Mouse (Mus musculus): ENCODE data around the gene Cbx7. TPM values are rescaled to one million over a fixed set of nuclear protein-coding genes. Genes with fewer than 3 reads are reported as not detected.

Gene Cbx7
- polyA plus RNA-seq, 1 experiment from 2014 or later = 1.5 TPM

DNA sequence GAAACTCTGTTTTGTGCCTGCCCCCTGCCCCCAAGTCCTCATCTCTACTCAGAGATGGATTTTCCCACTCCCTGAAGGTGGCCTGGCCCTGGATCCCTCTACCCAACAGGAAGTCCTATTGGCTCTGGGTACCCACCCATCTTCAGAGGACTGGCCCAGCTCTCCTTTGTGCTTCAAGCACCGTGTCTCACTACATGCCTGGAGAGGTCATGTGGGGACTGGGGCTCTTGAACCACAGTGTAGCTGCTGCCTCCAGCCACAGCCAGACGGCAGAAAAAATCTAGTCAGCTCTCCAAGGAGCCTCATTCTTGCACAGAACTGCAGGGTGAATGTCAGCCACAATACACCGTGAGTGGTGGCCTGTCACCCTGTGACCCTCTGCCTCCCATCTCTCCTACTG lies 27.1 kb upstream of the Cbx7 start:
- H3K4me3 ChIP-seq = no peak overlapping the region
- H3K9ac ChIP-seq = no peak overlapping the region
- H3K27ac ChIP-seq (replicated peaks) = no peak overlapping the region
- H3K4me2 ChIP-seq = no peak overlapping the region
- H3K27me3 ChIP-seq (replicated peaks) = peaks cover 10% of the 10 kb centered on the region
- no peak for ATAC-seq (ENCODE audit: extremely low read depth, insufficient number of reproducible peaks, low FRiP score, low TSS enrichment)
- no peaks in the 10 kb centered on the region for H3K9me3 ChIP-seq
- 36% methylated on average over 3 of the region's 3 CpGs for WGBS
- H3K36me3 ChIP-seq = 0 out of 2 replicates have a peak, but pooled peaks cover 5% of the 10 kb centered on the region
- peaks cover 16% of the 10 kb centered on the region for H3K4me1 ChIP-seq

DNA sequence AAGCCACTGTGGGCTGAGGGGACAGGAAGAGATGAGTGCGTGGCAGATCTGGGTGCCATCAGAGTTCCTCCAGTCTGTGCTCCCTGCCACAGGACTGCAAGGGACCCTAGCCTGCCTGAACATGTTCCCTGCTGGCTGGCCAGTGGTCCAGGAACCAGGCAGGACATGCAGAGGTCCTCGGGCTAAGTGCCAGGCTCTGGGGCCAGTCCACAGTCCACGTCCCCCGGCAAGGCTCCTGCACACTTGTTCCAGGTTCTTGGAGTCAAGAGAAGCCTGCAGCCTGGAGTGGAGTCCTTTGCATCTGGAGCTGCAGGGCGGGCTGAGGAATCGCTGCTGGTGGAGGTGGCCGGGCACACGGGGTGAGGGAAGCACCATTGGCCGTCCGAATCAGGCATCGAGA lies 25.9 kb upstream of the Cbx7 start:
- no peak overlapping the region for H3K4me2 ChIP-seq
- ATAC-seq (ENCODE audit: extremely low read depth, insufficient number of reproducible peaks, low FRiP score, low TSS enrichment) = no peak
- WGBS = 88% methylated on average over 11 of the region's 11 CpGs

GRCm38 (mm10) chr15:79995552-79995951 lies 24.6 kb upstream of the Cbx7 start:
- 88% methylated on average over 7 of the region's 7 CpGs for WGBS
- ATAC-seq (ENCODE audit: extremely low read depth, insufficient number of reproducible peaks, low FRiP score, low TSS enrichment) = no peak
- no peak overlapping the region for H3K4me2 ChIP-seq
- no peak overlapping the region for H3K4me3 ChIP-seq
- no peak overlapping the region for H3K9ac ChIP-seq
- peaks cover 10% of the 10 kb centered on the region for H3K27me3 ChIP-seq (replicated peaks)
- H3K36me3 ChIP-seq = 0 out of 2 replicates have a peak, but pooled peaks cover 5% of the 10 kb centered on the region
- peaks cover 10% of the 10 kb centered on the region for H3K4me1 ChIP-seq
- H3K27ac ChIP-seq (replicated peaks) = no peak overlapping the region
- no peaks in the 10 kb centered on the region for H3K9me3 ChIP-seq

More for the DNA sequence above, 25.9 kb upstream of the Cbx7 start:
- H3K9me3 ChIP-seq = no peaks in the 10 kb centered on the region
- peaks cover 10% of the 10 kb centered on the region for H3K27me3 ChIP-seq (replicated peaks)
- H3K27ac ChIP-seq (replicated peaks) = no peak overlapping the region
- peaks cover 15% of the 10 kb centered on the region for H3K4me1 ChIP-seq
- H3K9ac ChIP-seq = no peak overlapping the region
- 0 out of 2 replicates have a peak, but pooled peaks cover 5% of the 10 kb centered on the region for H3K36me3 ChIP-seq
- no peak overlapping the region for H3K4me3 ChIP-seq

DNA sequence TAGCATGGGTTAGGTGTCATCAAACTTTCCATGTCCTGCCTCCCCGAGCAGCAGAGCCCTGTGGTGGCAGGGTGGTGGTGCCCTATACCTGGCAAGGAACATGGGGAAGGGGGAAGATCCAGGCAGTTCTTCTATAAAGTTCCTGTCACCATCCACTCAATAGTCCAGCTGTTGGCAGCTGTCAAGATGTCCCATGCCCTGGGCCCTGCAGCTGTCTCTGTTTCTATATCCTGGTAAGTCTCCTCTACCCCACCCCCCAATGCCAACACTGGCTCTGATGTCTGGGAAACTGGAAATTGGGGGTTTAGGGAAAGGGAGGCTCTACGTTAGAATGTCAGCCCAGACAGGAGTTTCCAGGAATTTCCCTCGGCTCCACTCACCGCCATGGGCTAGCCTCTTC lies 23.6 kb upstream of the Cbx7 start:
- Histone ChIP-seq H3K9me3 (no peaks in the 10 kb centered on the region), H3K27ac (replicated peaks) (no peak overlapping the region), H3K4me3 (no peak overlapping the region), H3K4me1 (peaks cover 5% of the 10 kb centered on the region; the same call in 1 of the 2 replicates), H3K9ac (no peak overlapping the region), H3K36me3 (0 out of 2 replicates have a peak, but pooled peaks cover 5% of the 10 kb centered on the region), H3K4me2 (no peak overlapping the region), H3K27me3 (replicated peaks) (peaks cover 10% of the 10 kb centered on the region)
- no peak for ATAC-seq (ENCODE audit: extremely low read depth, insufficient number of reproducible peaks, low FRiP score, low TSS enrichment)
- 75% methylated on average over 4 of the region's 4 CpGs for WGBS

- WGBS = 66% methylated on average over 8 of the region's 8 CpGs
- Histone ChIP-seq H3K4me2 (no peak overlapping the region), H3K9ac (no peak overlapping the region), H3K4me3 (no peak overlapping the region), H3K9me3 (no peaks in the 10 kb centered on the region), H3K4me1 (peaks cover 6% of the 10 kb centered on the region; the same call in 1 of the 2 replicates), H3K27me3 (replicated peaks) (0 out of 2 replicates have a peak, but pooled peaks cover 4% of the 10 kb centered on the region), H3K36me3 (no peaks in the 10 kb centered on the region), H3K27ac (replicated peaks) (no peak overlapping the region)
- no peak for ATAC-seq (ENCODE audit: extremely low read depth, insufficient number of reproducible peaks, low FRiP score, low TSS enrichment)
Measured at GRCm38 (mm10) chr15:79986182-79986581, 15.3 kb upstream of the Cbx7 start.

- Histone ChIP-seq H3K27me3 (replicated peaks) (0 out of 2 replicates have a peak, but pooled peaks cover 4% of the 10 kb centered on the region), H3K36me3 (no peaks in the 10 kb centered on the region), H3K4me2 (no peak overlapping the region), H3K9me3 (no peaks in the 10 kb centered on the region), H3K4me1 (peaks cover 6% of the 10 kb centered on the region; the same call in 1 of the 2 replicates), H3K27ac (replicated peaks) (no peak overlapping the region), H3K9ac (no peak overlapping the region), H3K4me3 (no peak overlapping the region)
- no peak for ATAC-seq (ENCODE audit: extremely low read depth, insufficient number of reproducible peaks, low FRiP score, low TSS enrichment)
- WGBS = 42% methylated on average over 11 of the region's 11 CpGs
Measured at GRCm38 (mm10) chr15:79985471-79985870, 14.6 kb upstream of the Cbx7 start.

DNA sequence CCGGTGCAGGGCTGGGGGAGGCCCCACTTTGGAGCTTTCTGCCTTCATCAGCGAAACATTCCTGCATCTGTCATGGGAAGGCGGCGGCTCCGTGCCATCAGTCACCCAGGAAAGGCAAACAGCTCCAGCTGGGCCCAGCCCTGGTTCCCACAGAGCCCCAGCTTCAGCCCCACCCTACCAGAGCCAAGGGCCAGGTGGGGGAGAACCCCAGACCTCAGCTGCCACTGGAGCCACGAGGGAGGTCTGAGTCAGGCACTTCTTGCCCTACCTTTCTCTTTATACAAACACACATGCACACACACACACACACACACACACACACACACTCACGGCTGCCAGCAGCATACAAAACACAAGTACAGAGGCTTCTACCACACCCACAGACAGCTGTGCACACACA lies 13.2 kb upstream of the Cbx7 start:
- WGBS = 52% methylated on average over 6 of the region's 7 CpGs
- Histone ChIP-seq H3K9ac (no peak overlapping the region), H3K4me1 (peaks cover 6% of the 10 kb centered on the region; the same call in 1 of the 2 replicates), H3K4me3 (no peak overlapping the region), H3K4me2 (no peak overlapping the region), H3K27ac (replicated peaks) (no peak overlapping the region), H3K9me3 (no peaks in the 10 kb centered on the region), H3K27me3 (replicated peaks) (0 out of 2 replicates have a peak, but pooled peaks cover 4% of the 10 kb centered on the region), H3K36me3 (no peaks in the 10 kb centered on the region)
- ATAC-seq (ENCODE audit: extremely low read depth, insufficient number of reproducible peaks, low FRiP score, low TSS enrichment) = no peak

DNA sequence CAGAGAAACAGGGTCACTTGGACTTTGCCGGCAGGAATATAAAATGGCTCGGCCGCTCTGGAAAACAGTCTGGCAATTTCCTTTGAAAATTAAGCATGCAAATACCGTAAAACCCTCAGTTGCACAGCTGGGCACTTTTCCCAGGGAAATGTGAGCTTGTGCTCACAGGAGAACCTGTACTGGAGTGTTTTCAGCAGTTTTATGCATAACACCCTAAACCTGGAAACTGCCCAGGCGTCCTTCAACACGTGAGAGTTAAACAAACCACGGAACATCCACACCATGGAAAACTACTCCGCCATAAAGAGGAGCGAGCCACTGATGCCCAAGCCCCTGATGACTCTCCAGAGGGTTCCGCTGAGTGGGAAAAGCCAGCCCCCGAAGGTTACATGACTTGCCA lies 9.8 kb upstream of the Cbx7 start:
- ATAC-seq (ENCODE audit: extremely low read depth, insufficient number of reproducible peaks, low FRiP score, low TSS enrichment) = no peak
- H3K36me3 ChIP-seq = no peaks in the 10 kb centered on the region

GRCm38 (mm10) chr15:79972186-79972585 lies 1.3 kb upstream of the Cbx7 start:
- Histone ChIP-seq H3K4me1 (no peaks in the 10 kb centered on the region), H3K4me3 (no peak overlapping the region), H3K4me2 (no peak overlapping the region), H3K27me3 (replicated peaks) (no peaks in the 10 kb centered on the region), H3K27ac (replicated peaks) (no peak overlapping the region), H3K9ac (no peak overlapping the region), H3K9me3 (no peaks in the 10 kb centered on the region), H3K36me3 (no peaks in the 10 kb centered on the region)
- ATAC-seq (ENCODE audit: extremely low read depth, insufficient number of reproducible peaks, low FRiP score, low TSS enrichment) = no peak
- 87% methylated on average over 11 of the region's 11 CpGs for WGBS

More for the DNA sequence above, 9.8 kb upstream of the Cbx7 start:
- Histone ChIP-seq H3K27me3 (replicated peaks) (0 out of 2 replicates have a peak, but pooled peaks cover 4% of the 10 kb centered on the region), H3K4me2 (no peak overlapping the region), H3K9ac (no peak overlapping the region), H3K4me1 (peaks cover 4% of the 10 kb centered on the region; the same call in 1 of the 2 replicates), H3K27ac (replicated peaks) (no peak overlapping the region), H3K4me3 (no peak overlapping the region), H3K9me3 (no peaks in the 10 kb centered on the region)
- 60% methylated on average over 11 of the region's 11 CpGs for WGBS

GRCm38 (mm10) chr15:79970491-79970890 lies 428 bp downstream of the Cbx7 start:
- 90% methylated on average over 18 of the region's 18 CpGs for WGBS
- Histone ChIP-seq H3K4me3 (no peak overlapping the region), H3K36me3 (no peaks in the 10 kb centered on the region), H3K9me3 (no peaks in the 10 kb centered on the region), H3K4me2 (no peak overlapping the region), H3K27me3 (replicated peaks) (no peaks in the 10 kb centered on the region), H3K4me1 (no peaks in the 10 kb centered on the region), H3K27ac (replicated peaks) (no peak overlapping the region), H3K9ac (no peak overlapping the region)
- no peak for ATAC-seq (ENCODE audit: extremely low read depth, insufficient number of reproducible peaks, low FRiP score, low TSS enrichment)

GRCm38 (mm10) chr15:79967346-79967745 lies 3.6 kb downstream of the Cbx7 start:
- Histone ChIP-seq H3K4me2 (no peak overlapping the region), H3K4me3 (no peak overlapping the region), H3K9ac (no peak overlapping the region), H3K27ac (replicated peaks) (no peak overlapping the region), H3K36me3 (no peaks in the 10 kb centered on the region), H3K27me3 (replicated peaks) (no peaks in the 10 kb centered on the region), H3K4me1 (no peaks in the 10 kb centered on the region), H3K9me3 (no peaks in the 10 kb centered on the region)
- 75% methylated on average over 6 of the region's 6 CpGs for WGBS
- ATAC-seq (ENCODE audit: extremely low read depth, insufficient number of reproducible peaks, low FRiP score, low TSS enrichment) = no peak

- Histone ChIP-seq H3K36me3 (no peaks in the 10 kb centered on the region), H3K9ac (no peak overlapping the region), H3K4me1 (no peaks in the 10 kb centered on the region), H3K4me2 (no peak overlapping the region), H3K4me3 (no peak overlapping the region), H3K9me3 (no peaks in the 10 kb centered on the region), H3K27ac (replicated peaks) (no peak overlapping the region), H3K27me3 (replicated peaks) (no peaks in the 10 kb centered on the region)
- 80% methylated on average over 7 of the region's 7 CpGs for WGBS
- ATAC-seq (ENCODE audit: extremely low read depth, insufficient number of reproducible peaks, low FRiP score, low TSS enrichment) = no peak
Measured at GRCm38 (mm10) chr15:79964376-79964775, 6.5 kb downstream of the Cbx7 start.
